Mouse (Mus musculus): Measurements from ENCODE around the gene Ssh1. TPM values are rescaled to one million over a fixed set of nuclear protein-coding genes. Genes with fewer than 3 reads are reported as not detected.
A peak's percentile ranks its signal among the peaks of the same experiment; 100 is the strongest.

Ssh1 gene
- polyA plus RNA-seq, 1 experiment from 2014 or later, result 19.9 TPM

- H3K27me3 ChIP-seq, result no peaks in the 10 kb centered on the region
- peak; percentile 17; the same call in 1 of the 2 replicates for ATAC-seq (ENCODE audit: low FRiP score)
- no peaks in the 10 kb centered on the region for H3K9me3 ChIP-seq
- H3K9ac ChIP-seq, result no peak overlapping the region
- no peak overlapping the region for H3K27ac ChIP-seq
- 62% methylated on average over 6 of the region's 6 CpGs for WGBS
- H3K4me3 ChIP-seq (replicated peaks), result no peak overlapping the region
- 0 out of 2 replicates have a peak, but pooled peaks cover 4% of the 10 kb centered on the region for H3K4me1 ChIP-seq
- H3K36me3 ChIP-seq (replicated peaks), result 0 out of 2 replicates have a peak, but pooled peaks cover 3% of the 10 kb centered on the region
- H3K4me2 ChIP-seq, result peak overlapping the region; percentile 17; the same call in 1 of the 2 replicates
These were observed 30.7 kb upstream of the Ssh1 start for GRCm38 (mm10) chr5:114024390-114024789.

- H3K4me1 ChIP-seq, result no peaks in the 10 kb centered on the region
- H3K27ac ChIP-seq, result no peak overlapping the region
- WGBS, result 67% methylated on average over 7 of the region's 7 CpGs
- H3K4me3 ChIP-seq (replicated peaks), result no peak overlapping the region
- H3K4me2 ChIP-seq, result no peak overlapping the region
- no peaks in the 10 kb centered on the region for H3K27me3 ChIP-seq
- H3K9ac ChIP-seq, result no peak overlapping the region
- no peaks in the 10 kb centered on the region for H3K9me3 ChIP-seq
- H3K36me3 ChIP-seq (replicated peaks), result no peaks in the 10 kb centered on the region
- ATAC-seq (ENCODE audit: low FRiP score), result no peak
These were observed 21.4 kb upstream of the Ssh1 start for GRCm38 (mm10) chr5:114015121-114015520.

- no peak overlapping the region for H3K4me3 ChIP-seq (replicated peaks)
- H3K9me3 ChIP-seq, result no peaks in the 10 kb centered on the region
- no peak overlapping the region for H3K9ac ChIP-seq
- H3K36me3 ChIP-seq (replicated peaks), result no peaks in the 10 kb centered on the region
- H3K4me1 ChIP-seq, result no peaks in the 10 kb centered on the region
- no peaks in the 10 kb centered on the region for H3K27me3 ChIP-seq
- H3K4me2 ChIP-seq, result no peak overlapping the region
- ATAC-seq (ENCODE audit: low FRiP score), result no peak
- H3K27ac ChIP-seq, result no peak overlapping the region
- 78% methylated on average over 4 of the region's 4 CpGs for WGBS
These were observed 15.4 kb upstream of the Ssh1 start for GRCm38 (mm10) chr5:114009049-114009448.

GRCm38 (mm10) chr5:114007753-114008453, 14.2 kb upstream of the Ssh1 start:
- H3K4me1 ChIP-seq, result no peaks in the 10 kb centered on the region
- H3K36me3 ChIP-seq (replicated peaks), result no peaks in the 10 kb centered on the region
- WGBS, result 72% methylated on average over 12 of the region's 12 CpGs
- no peaks in the 10 kb centered on the region for H3K9me3 ChIP-seq
- no peak overlapping the region for H3K4me3 ChIP-seq (replicated peaks)
- no peak overlapping the region for H3K27ac ChIP-seq
- no peak for ATAC-seq (ENCODE audit: low FRiP score)
- no peak overlapping the region for H3K4me2 ChIP-seq
- H3K27me3 ChIP-seq, result no peaks in the 10 kb centered on the region
- no peak overlapping the region for H3K9ac ChIP-seq

DNA sequence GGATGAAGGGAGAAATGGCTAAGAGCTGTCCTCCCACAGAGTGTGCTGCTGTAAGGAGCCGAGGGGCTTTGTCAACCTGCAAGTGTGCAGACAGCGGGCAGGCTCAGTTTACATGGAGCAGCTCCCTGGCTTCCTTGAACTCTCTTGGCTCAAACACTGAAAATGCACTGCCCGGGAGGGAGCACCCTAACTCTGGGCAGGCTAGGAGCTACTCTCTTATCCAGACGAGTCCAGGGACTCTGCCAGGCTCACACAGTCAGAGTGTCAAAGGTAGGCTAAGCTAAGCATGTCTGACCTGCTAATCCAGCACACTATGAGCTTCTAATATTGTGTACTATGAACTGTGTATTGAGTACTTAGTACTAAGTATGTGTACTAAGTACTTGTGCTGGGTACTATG, 13.3 kb upstream of the Ssh1 start:
- Histone ChIP-seq H3K9me3 (no peaks in the 10 kb centered on the region), H3K4me3 (replicated peaks) (no peak overlapping the region), H3K36me3 (replicated peaks) (no peaks in the 10 kb centered on the region), H3K27me3 (no peaks in the 10 kb centered on the region), H3K27ac (no peak overlapping the region), H3K9ac (no peak overlapping the region), H3K4me2 (no peak overlapping the region), H3K4me1 (no peaks in the 10 kb centered on the region)
- ATAC-seq (ENCODE audit: low FRiP score), result no peak
- WGBS, result 85% methylated on average over 4 of the region's 4 CpGs

DNA sequence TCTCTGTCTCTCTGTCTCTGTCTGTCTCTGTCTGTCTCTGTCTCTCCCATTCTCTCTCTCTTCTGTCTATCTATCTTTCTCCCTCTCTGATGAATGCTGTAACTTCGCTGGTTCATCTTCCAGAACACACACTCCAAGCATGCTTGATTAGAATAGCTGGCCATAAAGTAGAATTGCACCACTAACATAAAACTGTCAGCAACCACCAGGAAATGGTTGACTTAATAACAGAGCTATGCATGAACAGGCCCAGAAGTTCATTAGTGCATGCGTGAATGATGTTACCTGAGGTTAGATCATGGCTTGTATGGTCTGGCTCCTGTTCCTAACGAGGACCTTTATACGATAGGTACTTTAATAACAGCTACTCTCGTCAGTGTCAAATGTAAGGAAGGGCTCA, 11.4 kb upstream of the Ssh1 start:
- no peaks in the 10 kb centered on the region for H3K9me3 ChIP-seq
- H3K27me3 ChIP-seq, result no peaks in the 10 kb centered on the region
- no peak for ATAC-seq (ENCODE audit: low FRiP score)
- no peak overlapping the region for H3K9ac ChIP-seq
- no peak overlapping the region for H3K4me3 ChIP-seq (replicated peaks)
- H3K4me2 ChIP-seq, result no peak overlapping the region
- no peaks in the 10 kb centered on the region for H3K36me3 ChIP-seq (replicated peaks)
- H3K27ac ChIP-seq, result no peak overlapping the region
- no peaks in the 10 kb centered on the region for H3K4me1 ChIP-seq
- WGBS, result 73% methylated on average over 5 of the region's 5 CpGs

DNA sequence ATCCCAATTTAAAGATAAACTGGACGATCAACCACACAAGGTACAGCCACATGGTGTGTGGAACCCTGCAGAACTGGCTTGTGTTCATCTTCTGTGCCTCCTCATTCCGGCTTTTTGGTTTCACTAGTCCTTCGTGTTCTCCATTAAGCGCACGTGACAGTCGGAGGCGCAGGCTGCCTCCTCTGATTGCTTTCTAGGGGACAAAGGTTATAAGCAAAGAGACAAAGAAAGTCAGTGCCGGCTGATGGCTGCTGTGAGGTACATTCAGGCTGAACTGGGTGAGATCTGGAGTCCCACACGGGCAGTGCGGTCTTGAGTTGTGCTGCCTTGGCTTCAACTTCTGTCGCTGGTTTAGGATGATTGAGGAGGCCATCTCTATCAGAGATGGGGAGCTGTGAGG, 10.9 kb upstream of the Ssh1 start:
- Histone ChIP-seq H3K9me3 (no peaks in the 10 kb centered on the region), H3K9ac (no peak overlapping the region), H3K27ac (no peak overlapping the region), H3K4me2 (no peak overlapping the region), H3K36me3 (replicated peaks) (no peaks in the 10 kb centered on the region), H3K4me3 (replicated peaks) (no peak overlapping the region), H3K27me3 (no peaks in the 10 kb centered on the region), H3K4me1 (no peaks in the 10 kb centered on the region)
- no peak for ATAC-seq (ENCODE audit: low FRiP score)
- WGBS, result 80% methylated on average over 11 of the region's 11 CpGs

DNA sequence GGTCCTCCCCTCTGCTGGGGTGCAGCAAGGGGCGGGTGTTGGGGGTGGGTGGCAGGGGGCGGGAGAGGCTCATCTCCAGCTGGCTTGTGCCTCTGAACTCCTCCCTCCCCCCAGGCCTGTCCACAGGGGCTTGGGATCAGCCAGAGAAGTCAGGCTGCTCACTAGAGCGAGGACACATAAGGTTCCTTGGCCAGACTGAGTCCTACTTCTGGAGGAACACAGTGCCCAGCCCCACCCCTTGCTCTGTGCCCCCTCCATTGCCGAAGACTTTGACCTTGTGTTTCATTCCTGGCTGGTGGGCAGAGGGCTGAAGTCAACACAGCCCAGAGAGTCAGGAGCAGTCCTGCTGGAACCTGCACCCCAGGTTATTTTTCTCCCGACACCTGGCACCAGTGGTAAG, 9.8 kb upstream of the Ssh1 start, which contains the start of gene Dao:
Gene Dao (plus strand): TSS at position 162 of the 400 bp plus-strand sequence.
- WGBS, result 82% methylated on average over 5 of the region's 5 CpGs
- ATAC-seq (ENCODE audit: low FRiP score), result no peak
- no peak within 1 kb of the TSS for H3K27ac ChIP-seq

DNA sequence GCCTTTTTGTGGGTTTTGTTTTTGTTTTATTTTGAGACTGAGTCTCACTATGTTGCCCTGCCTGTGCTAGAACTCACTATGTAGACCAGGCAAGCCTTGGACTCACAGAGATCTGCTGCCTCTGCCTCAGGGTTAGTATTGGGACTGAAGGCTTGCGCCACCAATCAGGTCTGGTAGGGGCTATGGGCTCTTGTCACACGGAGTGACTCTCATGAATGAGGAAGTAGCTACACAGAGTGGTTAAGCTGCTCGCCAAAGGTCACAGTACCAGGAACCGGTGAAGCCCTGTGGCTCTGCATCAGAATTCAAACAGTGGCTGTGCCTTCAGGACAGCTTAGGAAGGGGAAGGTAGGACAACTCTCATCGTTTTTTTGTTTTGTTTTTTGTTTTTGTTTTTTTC, 5.7 kb upstream of the Ssh1 start:
- 68% methylated on average over 5 of the region's 5 CpGs for WGBS
- Histone ChIP-seq H3K9ac (no peak overlapping the region), H3K9me3 (no peaks in the 10 kb centered on the region), H3K4me3 (replicated peaks) (no peak overlapping the region), H3K4me2 (no peak overlapping the region), H3K36me3 (replicated peaks) (no peaks in the 10 kb centered on the region), H3K27ac (no peak overlapping the region), H3K27me3 (no peaks in the 10 kb centered on the region), H3K4me1 (peaks cover 5% of the 10 kb centered on the region)
- no peak for ATAC-seq (ENCODE audit: low FRiP score)

More for the DNA sequence above, 9.8 kb upstream of the Ssh1 start, which contains the start of gene Dao:
- H3K9ac ChIP-seq, result no peak within 1 kb of the TSS
- H3K4me3 ChIP-seq (replicated peaks), result no peak within 1 kb of the TSS
- no peaks in the 10 kb centered on the region for H3K4me1 ChIP-seq
- no peaks in the 10 kb centered on the region for H3K9me3 ChIP-seq
- no peak within 1 kb of the TSS for H3K4me2 ChIP-seq
- no peaks in the 10 kb centered on the region for H3K27me3 ChIP-seq
- no peaks in the 10 kb centered on the region for H3K36me3 ChIP-seq (replicated peaks)

DNA sequence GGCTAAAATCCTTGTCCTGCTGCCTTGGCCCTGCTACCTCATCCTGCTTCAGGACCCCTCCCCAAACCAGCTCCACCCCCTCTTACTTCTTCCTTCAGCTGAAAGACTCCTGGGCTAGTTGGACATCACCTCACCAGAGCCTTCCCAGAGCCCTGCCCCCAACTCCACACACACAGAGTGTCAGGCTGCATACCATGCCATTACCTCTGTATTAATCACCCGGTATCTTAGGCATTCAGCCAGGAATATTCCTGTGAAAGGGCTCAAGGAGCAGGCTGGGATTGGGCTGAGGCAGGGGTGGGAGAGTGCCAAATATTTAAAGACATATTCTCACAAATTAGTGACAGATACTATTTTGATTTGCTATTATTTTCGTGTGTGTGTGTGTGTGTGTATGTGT, 2.8 kb upstream of the Ssh1 start:
- H3K36me3 ChIP-seq (replicated peaks), result no peaks in the 10 kb centered on the region
- no peak for ATAC-seq (ENCODE audit: low FRiP score)
- WGBS, result 57% methylated on average over 2 of the region's 2 CpGs
- H3K4me1 ChIP-seq, result peaks cover 25% of the 10 kb centered on the region
- H3K9ac ChIP-seq, result no peak overlapping the region
- H3K4me3 ChIP-seq (replicated peaks), result no peak overlapping the region
- no peaks in the 10 kb centered on the region for H3K27me3 ChIP-seq
- no peak overlapping the region for H3K27ac ChIP-seq
- H3K9me3 ChIP-seq, result no peaks in the 10 kb centered on the region
- no peak overlapping the region for H3K4me2 ChIP-seq

DNA sequence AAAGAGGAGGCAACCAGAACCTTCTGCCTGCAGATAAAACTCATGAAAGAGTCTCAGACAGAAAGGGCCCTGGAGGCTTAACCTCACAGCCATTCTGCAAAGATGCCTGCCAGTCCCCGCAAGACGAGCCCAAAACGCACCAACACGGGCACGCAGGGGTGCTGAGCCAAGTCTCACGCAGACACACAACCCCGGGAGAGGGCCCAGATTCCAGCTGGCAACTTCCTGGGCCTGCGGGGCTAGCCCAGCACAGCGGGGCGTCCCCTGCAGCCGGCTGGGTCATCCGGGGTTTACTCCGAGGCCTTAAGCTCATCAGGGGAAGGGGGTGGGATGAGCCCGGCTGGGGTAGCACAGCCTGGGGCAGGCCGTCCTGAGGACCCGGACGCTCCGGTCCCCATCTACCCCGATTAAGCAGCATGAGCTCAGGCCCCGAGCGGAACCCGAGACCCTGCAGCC, 635 bp downstream of the Ssh1 start:
- H3K4me3 ChIP-seq (replicated peaks), result peak overlapping the region; percentile 82
- H3K27me3 ChIP-seq, result no peaks in the 10 kb centered on the region
- peaks cover 31% of the 10 kb centered on the region for H3K4me1 ChIP-seq
- peak overlapping the region; percentile 91 for H3K9ac ChIP-seq
- under 1% methylated on average over 22 of the region's 22 CpGs for WGBS
- H3K36me3 ChIP-seq (replicated peaks), result peaks cover 8% of the 10 kb centered on the region; the same call in 1 of the 2 replicates
- H3K9me3 ChIP-seq, result no peaks in the 10 kb centered on the region
- H3K27ac ChIP-seq, result peak overlapping the region; percentile 87
- H3K4me2 ChIP-seq, result peak overlapping the region; percentile 75
- ATAC-seq (ENCODE audit: low FRiP score), result peak; percentile 77

DNA sequence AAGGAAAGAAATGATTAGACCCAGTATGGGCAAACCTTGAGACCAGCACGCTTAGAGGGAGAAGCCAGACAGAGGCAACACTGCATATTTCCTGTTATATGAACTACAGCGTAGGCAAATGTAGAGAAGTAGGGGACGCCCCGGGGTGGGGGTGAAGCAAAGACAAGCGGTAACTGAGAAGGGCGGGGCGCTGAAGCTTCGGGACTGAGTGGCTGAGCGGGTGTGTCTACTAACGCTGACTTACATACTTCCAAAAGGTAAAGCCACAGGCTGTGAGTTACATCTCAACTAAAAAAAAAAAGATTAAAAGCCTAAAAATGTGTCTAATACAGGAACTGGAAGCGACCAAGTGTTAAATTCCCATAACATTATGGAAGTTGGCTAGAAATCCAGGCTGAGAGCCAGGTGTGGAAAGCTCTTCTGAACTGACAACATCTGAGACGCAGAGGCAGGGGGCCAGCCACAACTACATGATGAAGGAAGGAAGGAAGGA, 1.3 kb downstream of the Ssh1 start:
- Histone ChIP-seq H3K27me3 (no peaks in the 10 kb centered on the region), H3K4me3 (replicated peaks) (peak overlapping the region; percentile 82), H3K9ac (peak overlapping the region; percentile 91), H3K4me1 (peaks cover 31% of the 10 kb centered on the region), H3K36me3 (replicated peaks) (peaks cover 8% of the 10 kb centered on the region; the same call in 1 of the 2 replicates), H3K9me3 (no peaks in the 10 kb centered on the region), H3K27ac (peak overlapping the region; percentile 87), H3K4me2 (peak overlapping the region; percentile 75)
- 41% methylated on average over 12 of the region's 12 CpGs for WGBS
- no peak for ATAC-seq (ENCODE audit: low FRiP score)

DNA sequence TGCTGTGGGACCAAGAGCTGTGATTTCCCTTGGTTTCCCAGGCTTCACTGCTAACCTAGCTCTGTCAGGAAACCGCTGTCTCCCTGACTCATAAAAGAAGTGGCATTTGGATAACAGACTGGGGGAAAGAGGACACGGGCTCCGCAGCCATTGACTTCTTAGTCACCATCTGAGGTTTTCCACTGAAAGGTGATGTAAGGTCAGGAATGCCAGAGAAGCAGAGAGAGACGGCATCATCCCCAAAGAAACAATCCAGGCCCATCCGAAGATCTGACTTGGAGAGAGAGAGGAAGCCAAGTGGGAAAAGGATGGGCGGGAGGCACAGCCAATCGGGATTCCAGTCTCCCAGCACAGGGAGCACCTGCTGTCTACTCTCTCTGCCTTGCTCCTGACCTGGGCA, 2.6 kb downstream of the Ssh1 start:
- Histone ChIP-seq H3K36me3 (replicated peaks) (peaks cover 8% of the 10 kb centered on the region; the same call in 1 of the 2 replicates), H3K9me3 (no peaks in the 10 kb centered on the region), H3K9ac (no peak overlapping the region; the same call in 1 of the 2 replicates), H3K27ac (no peak overlapping the region), H3K4me3 (replicated peaks) (no peak overlapping the region), H3K4me2 (no peak overlapping the region), H3K27me3 (no peaks in the 10 kb centered on the region), H3K4me1 (peaks cover 38% of the 10 kb centered on the region)
- ATAC-seq (ENCODE audit: low FRiP score), result no peak
- 82% methylated on average over 7 of the region's 7 CpGs for WGBS

All from forebrain, embryonic 12.5 days (tissue).